Mouse (Mus musculus): Measurements from ENCODE around the gene Itga8. TPM values are rescaled to one million over a fixed set of nuclear protein-coding genes. Genes with fewer than 3 reads are reported as not detected.

Gene Itga8
- polyA plus RNA-seq, 1 experiment from 2014 or later = 2.4 TPM

DNA sequence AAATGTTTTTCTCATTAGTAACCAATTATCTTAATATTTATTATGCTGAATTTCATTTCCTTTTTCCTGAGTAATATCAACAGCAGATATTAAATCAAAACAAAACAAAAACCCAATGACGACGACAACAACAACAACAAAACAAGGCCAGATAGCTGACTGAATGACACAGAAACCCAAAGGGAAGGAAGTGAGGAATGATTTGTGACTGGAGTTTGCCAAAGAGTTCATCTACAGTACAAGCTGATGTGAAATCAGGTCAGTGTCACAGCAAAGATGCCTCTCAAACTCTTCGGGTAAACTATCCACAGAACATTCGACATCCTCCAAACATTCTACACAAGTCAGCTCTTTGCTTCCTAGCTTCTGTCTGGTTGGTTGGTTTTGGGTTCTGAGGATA lies 104.0 kb downstream of the Itga8 start:
- H3K27ac ChIP-seq (ENCODE audit: low read depth, low read length) = no peak overlapping the region
- H3K9me3 ChIP-seq (ENCODE audit: control insufficient read depth, low read length) = no peaks in the 10 kb centered on the region
- H3K4me2 ChIP-seq (ENCODE audit: low read depth, low read length) = no peak overlapping the region
- ATAC-seq (ENCODE audit: low read depth) = no peak
- WGBS = 96% methylated on average over 4 of the region's 4 CpGs
- no peaks in the 10 kb centered on the region for H3K4me1 ChIP-seq (ENCODE audit: control insufficient read depth, insufficient read depth, low read length)
- no peaks in the 10 kb centered on the region for H3K27me3 ChIP-seq (ENCODE audit: control insufficient read depth, insufficient read depth, low read length)
- H3K36me3 ChIP-seq (ENCODE audit: control insufficient read depth, insufficient read depth, low read length) = no peaks in the 10 kb centered on the region
- no peak overlapping the region for H3K9ac ChIP-seq (replicated peaks; ENCODE audit: low read depth, low read length)
- H3K4me3 ChIP-seq (ENCODE audit: low read depth, low read length) = no peak overlapping the region

DNA sequence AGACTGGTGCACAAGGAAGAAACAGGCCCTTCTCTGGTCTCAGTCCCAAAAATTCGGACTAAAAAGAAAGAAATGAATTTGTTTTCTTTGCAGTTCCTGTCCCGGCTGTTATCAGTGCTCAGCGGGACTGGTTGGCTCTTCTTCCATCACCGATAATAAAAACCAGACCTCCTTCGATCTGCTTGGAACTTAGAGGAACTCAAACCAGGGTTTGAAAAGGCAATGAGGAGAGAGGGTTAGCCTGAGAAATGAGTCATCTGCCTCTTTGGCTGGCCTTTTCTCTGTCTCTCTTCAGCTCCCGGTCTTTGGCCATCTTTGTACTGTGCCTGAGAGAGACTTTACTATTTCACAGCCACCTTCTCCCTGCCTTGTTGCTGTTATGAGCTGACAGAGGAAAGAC lies 112.7 kb downstream of the Itga8 start:
- ATAC-seq (ENCODE audit: low read depth) = no peak

DNA sequence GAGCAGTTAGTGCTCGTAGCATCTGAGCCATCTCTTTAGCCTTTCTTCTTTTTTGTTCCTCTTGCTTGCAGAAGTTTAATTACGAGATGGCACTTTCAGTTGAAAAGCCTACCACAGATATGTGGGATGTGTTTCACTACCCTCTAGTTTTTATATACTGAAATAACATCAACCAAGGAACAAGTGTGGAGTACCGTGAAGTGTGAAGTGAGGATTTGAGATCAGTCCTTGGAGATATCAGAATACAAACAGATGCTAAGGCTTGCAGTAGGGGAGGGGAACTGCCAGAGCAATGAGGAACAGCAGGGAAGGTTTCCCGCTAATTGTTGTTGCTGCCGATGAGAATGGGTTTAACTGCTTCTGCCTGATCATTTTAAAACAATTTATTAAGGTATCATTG lies 114.1 kb downstream of the Itga8 start:
- no peak for ATAC-seq (ENCODE audit: low read depth)
- no peaks in the 10 kb centered on the region for H3K36me3 ChIP-seq (ENCODE audit: control insufficient read depth, insufficient read depth, low read length)
- WGBS = 48% methylated on average over 5 of the region's 5 CpGs
- no peak overlapping the region for H3K27ac ChIP-seq (ENCODE audit: low read depth, low read length)
- no peak overlapping the region for H3K9ac ChIP-seq (replicated peaks; ENCODE audit: low read depth, low read length)
- H3K4me1 ChIP-seq (ENCODE audit: control insufficient read depth, insufficient read depth, low read length) = no peaks in the 10 kb centered on the region
- no peak overlapping the region for H3K4me2 ChIP-seq (ENCODE audit: low read depth, low read length)
- H3K4me3 ChIP-seq (ENCODE audit: low read depth, low read length) = no peak overlapping the region
- H3K27me3 ChIP-seq (ENCODE audit: control insufficient read depth, insufficient read depth, low read length) = no peaks in the 10 kb centered on the region
- no peaks in the 10 kb centered on the region for H3K9me3 ChIP-seq (ENCODE audit: control insufficient read depth, low read length)

More for the DNA sequence above, 112.7 kb downstream of the Itga8 start:
- Histone ChIP-seq H3K27me3 (ENCODE audit: control insufficient read depth, insufficient read depth, low read length) (no peaks in the 10 kb centered on the region), H3K27ac (ENCODE audit: low read depth, low read length) (no peak overlapping the region), H3K9me3 (ENCODE audit: control insufficient read depth, low read length) (no peaks in the 10 kb centered on the region), H3K4me1 (ENCODE audit: control insufficient read depth, insufficient read depth, low read length) (no peaks in the 10 kb centered on the region), H3K4me2 (ENCODE audit: low read depth, low read length) (no peak overlapping the region), H3K36me3 (ENCODE audit: control insufficient read depth, insufficient read depth, low read length) (no peaks in the 10 kb centered on the region), H3K9ac (replicated peaks; ENCODE audit: low read depth, low read length) (no peak overlapping the region), H3K4me3 (ENCODE audit: low read depth, low read length) (no peak overlapping the region)
- 87% methylated on average over 6 of the region's 6 CpGs for WGBS

- Histone ChIP-seq H3K27me3 (ENCODE audit: control insufficient read depth, insufficient read depth, low read length) (no peaks in the 10 kb centered on the region), H3K4me3 (ENCODE audit: low read depth, low read length) (no peak overlapping the region), H3K9ac (replicated peaks; ENCODE audit: low read depth, low read length) (no peak overlapping the region), H3K4me2 (ENCODE audit: low read depth, low read length) (no peak overlapping the region), H3K9me3 (ENCODE audit: control insufficient read depth, low read length) (no peaks in the 10 kb centered on the region), H3K36me3 (ENCODE audit: control insufficient read depth, insufficient read depth, low read length) (no peaks in the 10 kb centered on the region), H3K27ac (ENCODE audit: low read depth, low read length) (no peak overlapping the region), H3K4me1 (ENCODE audit: control insufficient read depth, insufficient read depth, low read length) (no peaks in the 10 kb centered on the region)
- 76% methylated on average over 8 of the region's 8 CpGs for WGBS
- ATAC-seq (ENCODE audit: low read depth) = no peak
Observed at GRCm38 (mm10) chr2:12182402-12182948, 119.2 kb downstream of the Itga8 start.

- 88% methylated on average over 2 of the region's 2 CpGs for WGBS
Observed at GRCm38 (mm10) chr2:12180635-12181034, 121.1 kb downstream of the Itga8 start.

DNA sequence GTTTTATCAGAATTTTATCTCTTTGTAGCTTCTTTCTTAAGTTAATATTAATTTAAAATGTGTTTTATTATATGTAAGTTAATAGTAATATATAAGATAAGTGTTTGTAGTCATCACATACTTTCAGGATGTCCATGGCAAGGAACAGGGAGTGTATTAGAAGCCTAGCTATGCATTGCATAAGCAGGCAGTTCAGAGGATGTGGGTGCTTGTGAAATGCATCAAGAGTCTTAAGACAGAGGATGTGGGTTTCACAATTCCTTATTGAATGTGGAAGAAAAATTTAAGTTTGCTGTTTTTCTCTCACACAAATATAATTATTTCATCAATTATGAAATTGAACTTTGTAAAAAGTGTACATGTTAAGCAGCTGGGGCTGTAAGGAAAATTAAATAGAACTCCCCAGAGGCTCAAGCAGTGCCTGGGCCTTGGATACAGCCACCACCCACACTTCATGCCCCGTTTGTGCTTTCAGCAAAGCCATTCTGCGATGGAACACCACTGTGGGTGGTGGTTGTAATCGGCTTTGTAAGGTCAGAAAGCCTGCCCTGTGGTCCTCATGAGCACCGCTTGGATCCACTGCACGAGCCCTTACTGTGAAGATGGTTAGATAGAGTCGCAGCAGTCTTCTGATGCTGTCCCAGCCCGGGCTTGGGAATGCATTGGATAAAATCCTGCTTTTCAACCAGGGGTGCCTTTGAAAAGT lies 126.8 kb downstream of the Itga8 start:
- WGBS = 73% methylated on average over 7 of the region's 7 CpGs
- no peaks in the 10 kb centered on the region for H3K27me3 ChIP-seq (ENCODE audit: control insufficient read depth, insufficient read depth, low read length)
- H3K4me3 ChIP-seq (ENCODE audit: low read depth, low read length) = no peak overlapping the region
- H3K4me2 ChIP-seq (ENCODE audit: low read depth, low read length) = no peak overlapping the region
- no peak overlapping the region for H3K27ac ChIP-seq (ENCODE audit: low read depth, low read length)
- no peak overlapping the region for H3K9ac ChIP-seq (replicated peaks; ENCODE audit: low read depth, low read length)
- H3K4me1 ChIP-seq (ENCODE audit: control insufficient read depth, insufficient read depth, low read length) = no peaks in the 10 kb centered on the region
- no peaks in the 10 kb centered on the region for H3K36me3 ChIP-seq (ENCODE audit: control insufficient read depth, insufficient read depth, low read length)
- ATAC-seq (ENCODE audit: low read depth) = no peak
- H3K9me3 ChIP-seq (ENCODE audit: control insufficient read depth, low read length) = no peaks in the 10 kb centered on the region

More at GRCm38 (mm10) chr2:12180635-12181034, 121.1 kb downstream of the Itga8 start:
- H3K27ac ChIP-seq (ENCODE audit: low read depth, low read length) = no peak overlapping the region
- H3K9me3 ChIP-seq (ENCODE audit: control insufficient read depth, low read length) = no peaks in the 10 kb centered on the region
- H3K27me3 ChIP-seq (ENCODE audit: control insufficient read depth, insufficient read depth, low read length) = no peaks in the 10 kb centered on the region
- H3K36me3 ChIP-seq (ENCODE audit: control insufficient read depth, insufficient read depth, low read length) = no peaks in the 10 kb centered on the region
- no peak overlapping the region for H3K4me3 ChIP-seq (ENCODE audit: low read depth, low read length)
- H3K9ac ChIP-seq (replicated peaks; ENCODE audit: low read depth, low read length) = no peak overlapping the region
- H3K4me2 ChIP-seq (ENCODE audit: low read depth, low read length) = no peak overlapping the region
- ATAC-seq (ENCODE audit: low read depth) = no peak
- H3K4me1 ChIP-seq (ENCODE audit: control insufficient read depth, insufficient read depth, low read length) = no peaks in the 10 kb centered on the region

DNA sequence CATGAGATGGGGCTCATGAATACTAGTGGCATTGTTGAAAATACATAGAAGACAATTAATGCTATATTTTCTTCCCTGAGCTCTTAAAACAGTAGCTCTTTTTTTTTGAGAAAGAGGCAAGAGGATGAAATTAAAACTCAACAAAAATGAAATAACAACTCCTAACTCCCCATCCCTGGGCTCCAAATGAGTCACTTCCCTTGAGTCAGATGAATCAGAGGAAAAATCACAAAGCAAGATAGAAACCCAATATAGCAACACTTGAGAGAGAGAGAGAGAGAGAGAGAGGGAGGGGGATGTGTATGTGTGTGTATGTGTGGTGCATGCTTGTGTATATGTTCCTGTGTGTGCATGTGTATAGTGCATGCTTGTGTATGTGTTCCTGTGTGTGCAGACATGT lies 131.5 kb downstream of the Itga8 start:
- Histone ChIP-seq H3K9me3 (ENCODE audit: control insufficient read depth, low read length) (no peaks in the 10 kb centered on the region), H3K9ac (replicated peaks; ENCODE audit: low read depth, low read length) (no peak overlapping the region), H3K4me1 (ENCODE audit: control insufficient read depth, insufficient read depth, low read length) (no peaks in the 10 kb centered on the region), H3K4me2 (ENCODE audit: low read depth, low read length) (no peak overlapping the region), H3K36me3 (ENCODE audit: control insufficient read depth, insufficient read depth, low read length) (no peaks in the 10 kb centered on the region), H3K27ac (ENCODE audit: low read depth, low read length) (no peak overlapping the region), H3K4me3 (ENCODE audit: low read depth, low read length) (no peak overlapping the region), H3K27me3 (ENCODE audit: control insufficient read depth, insufficient read depth, low read length) (no peaks in the 10 kb centered on the region)
- no peak for ATAC-seq (ENCODE audit: low read depth)

DNA sequence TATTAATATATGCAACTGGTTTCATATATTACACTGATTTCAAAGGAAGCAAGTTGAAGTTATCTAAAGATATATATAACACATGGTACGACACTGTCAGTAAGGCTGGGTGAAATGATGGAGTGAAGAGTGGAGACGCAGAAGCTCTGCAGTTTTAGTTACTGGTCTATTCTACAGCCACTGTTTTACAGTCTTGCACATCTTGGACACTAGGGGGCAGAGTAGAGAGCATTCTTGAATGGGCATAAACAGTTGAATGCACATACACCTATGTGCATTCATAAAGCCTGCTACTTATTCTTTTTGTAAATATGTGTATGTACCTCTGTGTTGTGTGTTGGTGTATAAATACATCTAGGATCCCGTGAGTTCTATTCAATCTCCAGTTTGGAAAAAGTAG lies 141.2 kb downstream of the Itga8 start:
- Histone ChIP-seq H3K9ac (replicated peaks; ENCODE audit: low read depth, low read length) (no peak overlapping the region), H3K4me3 (ENCODE audit: low read depth, low read length) (no peak overlapping the region), H3K9me3 (ENCODE audit: control insufficient read depth, low read length) (no peaks in the 10 kb centered on the region), H3K27ac (ENCODE audit: low read depth, low read length) (no peak overlapping the region), H3K4me1 (ENCODE audit: control insufficient read depth, insufficient read depth, low read length) (no peaks in the 10 kb centered on the region), H3K27me3 (ENCODE audit: control insufficient read depth, insufficient read depth, low read length) (no peaks in the 10 kb centered on the region), H3K36me3 (ENCODE audit: control insufficient read depth, insufficient read depth, low read length) (no peaks in the 10 kb centered on the region), H3K4me2 (ENCODE audit: low read depth, low read length) (no peak overlapping the region)
- 89% methylated on average over 3 of the region's 3 CpGs for WGBS
- ATAC-seq (ENCODE audit: low read depth) = no peak

GRCm38 (mm10) chr2:12157001-12157400 lies 144.7 kb downstream of the Itga8 start:
- Histone ChIP-seq H3K9ac (replicated peaks; ENCODE audit: low read depth, low read length) (no peak overlapping the region), H3K4me3 (ENCODE audit: low read depth, low read length) (no peak overlapping the region), H3K9me3 (ENCODE audit: control insufficient read depth, low read length) (no peaks in the 10 kb centered on the region), H3K36me3 (ENCODE audit: control insufficient read depth, insufficient read depth, low read length) (no peaks in the 10 kb centered on the region), H3K4me2 (ENCODE audit: low read depth, low read length) (no peak overlapping the region), H3K27ac (ENCODE audit: low read depth, low read length) (no peak overlapping the region), H3K27me3 (ENCODE audit: control insufficient read depth, insufficient read depth, low read length) (no peaks in the 10 kb centered on the region), H3K4me1 (ENCODE audit: control insufficient read depth, insufficient read depth, low read length) (no peaks in the 10 kb centered on the region)
- WGBS = 47% methylated on average over 1 of the region's 1 CpGs
- ATAC-seq (ENCODE audit: low read depth) = no peak

All from neural tube, embryonic 14.5 days (tissue).